Mouse (Mus musculus): ENCODE results near the gene Lmod3. TPM values are rescaled to one million over a fixed set of nuclear protein-coding genes. Genes with fewer than 3 reads are reported as not detected.
"Not testable (repeated sequence)": the region's sequence is repeated elsewhere in the genome, so short reads cannot be mapped to it uniquely, and the experiment has no call there.

The Lmod3 gene
- polyA plus RNA-seq, 1 experiment from 2014 or later: not detected

GRCm38 (mm10) chr6:97272349-97272748, 19.8 kb upstream of the Lmod3 start:
- Histone ChIP-seq H3K27ac (ENCODE audit: low read length) (no peak overlapping the region), H3K9ac (replicated peaks; ENCODE audit: low read depth, low read length) (no peak overlapping the region), H3K4me1 (ENCODE audit: control insufficient read depth, insufficient read depth, low read length) (peaks cover 3% of the 10 kb centered on the region; the same call in 1 of the 2 replicates), H3K4me2 (replicated peaks; ENCODE audit: low read depth, low read length) (no peak overlapping the region), H3K4me3 (ENCODE audit: low read depth, low read length) (no peak overlapping the region), H3K27me3 (ENCODE audit: control insufficient read depth, insufficient read depth, low read length) (no peaks in the 10 kb centered on the region), H3K9me3 (ENCODE audit: control insufficient read depth, low read depth, low read length) (no peaks in the 10 kb centered on the region), H3K36me3 (ENCODE audit: control insufficient read depth, insufficient read depth, low read length) (no peaks in the 10 kb centered on the region)
- ATAC-seq (ENCODE audit: insufficient number of reproducible peaks, insufficient read depth, low FRiP score, low read depth): no peak
- 70% methylated on average over 2 of the region's 2 CpGs for WGBS

GRCm38 (mm10) chr6:97269596-97269995, 17.0 kb upstream of the Lmod3 start:
- ATAC-seq (ENCODE audit: insufficient number of reproducible peaks, insufficient read depth, low FRiP score, low read depth): no peak
- Histone ChIP-seq H3K4me3 (ENCODE audit: low read depth, low read length) (no peak overlapping the region), H3K4me2 (replicated peaks; ENCODE audit: low read depth, low read length) (no peak overlapping the region), H3K9me3 (ENCODE audit: control insufficient read depth, low read depth, low read length) (no peaks in the 10 kb centered on the region), H3K27me3 (ENCODE audit: control insufficient read depth, insufficient read depth, low read length) (no peaks in the 10 kb centered on the region), H3K4me1 (ENCODE audit: control insufficient read depth, insufficient read depth, low read length) (peaks cover 3% of the 10 kb centered on the region; the same call in 1 of the 2 replicates), H3K36me3 (ENCODE audit: control insufficient read depth, insufficient read depth, low read length) (no peaks in the 10 kb centered on the region), H3K9ac (replicated peaks; ENCODE audit: low read depth, low read length) (no peak overlapping the region), H3K27ac (ENCODE audit: low read length) (no peak overlapping the region)
- WGBS: 75% methylated on average over 11 of the region's 11 CpGs

- ATAC-seq (ENCODE audit: insufficient number of reproducible peaks, insufficient read depth, low FRiP score, low read depth): no peak
- H3K9me3 ChIP-seq (ENCODE audit: control insufficient read depth, low read depth, low read length): no peaks in the 10 kb centered on the region
Measured at GRCm38 (mm10) chr6:97267132-97267531, 14.6 kb upstream of the Lmod3 start.

GRCm38 (mm10) chr6:97266661-97267060, 14.1 kb upstream of the Lmod3 start:
- H3K4me3 ChIP-seq (ENCODE audit: low read depth, low read length): no peak overlapping the region
- no peak overlapping the region for H3K4me2 ChIP-seq (replicated peaks; ENCODE audit: low read depth, low read length)
- H3K36me3 ChIP-seq (ENCODE audit: control insufficient read depth, insufficient read depth, low read length): no peaks in the 10 kb centered on the region
- WGBS: 61% methylated on average over 4 of the region's 4 CpGs
- ATAC-seq (ENCODE audit: insufficient number of reproducible peaks, insufficient read depth, low FRiP score, low read depth): no peak
- H3K27me3 ChIP-seq (ENCODE audit: control insufficient read depth, insufficient read depth, low read length): no peaks in the 10 kb centered on the region
- no peak overlapping the region for H3K27ac ChIP-seq (ENCODE audit: low read length)
- no peaks in the 10 kb centered on the region for H3K9me3 ChIP-seq (ENCODE audit: control insufficient read depth, low read depth, low read length)
- no peak overlapping the region for H3K9ac ChIP-seq (replicated peaks; ENCODE audit: low read depth, low read length)
- no peaks in the 10 kb centered on the region for H3K4me1 ChIP-seq (ENCODE audit: control insufficient read depth, insufficient read depth, low read length)

More at GRCm38 (mm10) chr6:97267132-97267531, 14.6 kb upstream of the Lmod3 start:
- Histone ChIP-seq H3K27me3 (ENCODE audit: control insufficient read depth, insufficient read depth, low read length) (no peaks in the 10 kb centered on the region), H3K27ac (ENCODE audit: low read length) (no peak overlapping the region), H3K36me3 (ENCODE audit: control insufficient read depth, insufficient read depth, low read length) (no peaks in the 10 kb centered on the region), H3K9ac (replicated peaks; ENCODE audit: low read depth, low read length) (no peak overlapping the region), H3K4me3 (ENCODE audit: low read depth, low read length) (no peak overlapping the region), H3K4me1 (ENCODE audit: control insufficient read depth, insufficient read depth, low read length) (no peaks in the 10 kb centered on the region), H3K4me2 (replicated peaks; ENCODE audit: low read depth, low read length) (no peak overlapping the region)
- 75% methylated on average over 2 of the region's 2 CpGs for WGBS

DNA sequence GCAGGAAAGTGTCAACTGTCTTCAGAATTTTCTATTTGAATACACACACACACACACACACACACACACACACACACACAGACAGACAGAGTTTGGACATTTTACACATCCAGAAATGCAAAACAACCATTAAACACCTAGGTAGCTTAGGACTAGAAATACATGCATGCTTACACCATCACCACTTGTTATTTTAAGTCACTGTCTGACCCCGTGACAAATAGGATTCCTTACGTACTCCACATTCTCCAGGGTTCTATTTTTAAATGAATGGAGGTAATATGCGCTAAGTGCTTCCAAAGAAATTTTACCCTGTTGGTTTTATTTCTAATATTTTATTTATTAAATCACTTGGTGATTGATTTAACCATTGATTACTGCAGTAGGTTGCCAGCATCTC, 13.1 kb upstream of the Lmod3 start:
- no peak for ATAC-seq (ENCODE audit: insufficient number of reproducible peaks, insufficient read depth, low FRiP score, low read depth)
- H3K27me3 ChIP-seq (ENCODE audit: control insufficient read depth, insufficient read depth, low read length): no peaks in the 10 kb centered on the region
- H3K4me3 ChIP-seq (ENCODE audit: low read depth, low read length): no peak overlapping the region
- no peak overlapping the region for H3K4me2 ChIP-seq (replicated peaks; ENCODE audit: low read depth, low read length)
- 62% methylated on average over 3 of the region's 3 CpGs for WGBS
- H3K27ac ChIP-seq (ENCODE audit: low read length): no peak overlapping the region
- H3K36me3 ChIP-seq (ENCODE audit: control insufficient read depth, insufficient read depth, low read length): no peaks in the 10 kb centered on the region
- H3K9me3 ChIP-seq (ENCODE audit: control insufficient read depth, low read depth, low read length): no peaks in the 10 kb centered on the region
- H3K4me1 ChIP-seq (ENCODE audit: control insufficient read depth, insufficient read depth, low read length): no peaks in the 10 kb centered on the region
- no peak overlapping the region for H3K9ac ChIP-seq (replicated peaks; ENCODE audit: low read depth, low read length)

DNA sequence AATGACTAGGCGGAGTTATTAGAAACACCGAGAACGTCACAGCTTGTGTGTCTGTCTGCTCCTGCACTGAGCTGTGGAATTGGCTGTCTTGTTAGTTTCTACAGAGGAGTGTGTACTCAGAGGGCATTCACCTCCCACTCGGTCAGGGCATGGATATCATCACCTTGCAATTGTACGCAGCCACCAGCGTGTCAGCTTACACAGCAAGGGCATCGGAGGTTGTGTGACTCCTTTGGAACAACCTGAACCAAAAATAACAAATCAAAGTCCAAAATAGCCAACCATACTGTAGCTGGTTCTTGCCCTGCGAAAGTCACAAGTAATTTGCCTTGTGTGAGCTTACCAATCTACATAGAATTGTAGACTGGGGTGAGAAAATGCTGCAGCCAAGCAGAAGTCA, 12.7 kb upstream of the Lmod3 start:
- Histone ChIP-seq H3K27ac (ENCODE audit: low read length) (no peak overlapping the region), H3K4me1 (ENCODE audit: control insufficient read depth, insufficient read depth, low read length) (no peaks in the 10 kb centered on the region), H3K4me2 (replicated peaks; ENCODE audit: low read depth, low read length) (no peak overlapping the region), H3K9me3 (ENCODE audit: control insufficient read depth, low read depth, low read length) (no peaks in the 10 kb centered on the region), H3K27me3 (ENCODE audit: control insufficient read depth, insufficient read depth, low read length) (no peaks in the 10 kb centered on the region), H3K9ac (replicated peaks; ENCODE audit: low read depth, low read length) (no peak overlapping the region), H3K36me3 (ENCODE audit: control insufficient read depth, insufficient read depth, low read length) (no peaks in the 10 kb centered on the region), H3K4me3 (ENCODE audit: low read depth, low read length) (no peak overlapping the region)
- no peak for ATAC-seq (ENCODE audit: insufficient number of reproducible peaks, insufficient read depth, low FRiP score, low read depth)
- WGBS: 58% methylated on average over 8 of the region's 8 CpGs

DNA sequence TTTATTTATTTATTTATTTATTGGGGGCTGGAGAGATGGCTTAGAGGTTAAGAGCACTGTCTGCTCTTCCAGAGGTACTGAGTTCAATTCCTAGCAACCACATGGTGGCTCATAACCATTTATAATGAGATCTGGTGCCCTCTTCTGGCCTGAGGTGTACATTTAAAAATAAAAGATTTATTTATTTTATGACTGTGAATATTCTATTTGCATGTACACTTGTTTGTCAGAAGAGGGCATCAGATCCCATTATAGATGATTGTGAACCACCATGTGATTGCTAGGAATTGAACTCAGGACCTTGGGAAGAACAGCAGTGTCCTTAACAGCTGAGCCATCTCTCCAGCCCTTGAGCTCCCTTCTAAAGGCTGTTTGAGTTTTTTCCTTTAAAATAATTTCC, 11.2 kb upstream of the Lmod3 start:
- H3K4me2 ChIP-seq (replicated peaks; ENCODE audit: low read depth, low read length); H3K27me3 ChIP-seq (ENCODE audit: control insufficient read depth, insufficient read depth, low read length); H3K9me3 ChIP-seq (ENCODE audit: control insufficient read depth, low read depth, low read length); H3K9ac ChIP-seq (replicated peaks; ENCODE audit: low read depth, low read length); ATAC-seq (ENCODE audit: insufficient number of reproducible peaks, insufficient read depth, low FRiP score, low read depth); H3K36me3 ChIP-seq (ENCODE audit: control insufficient read depth, insufficient read depth, low read length); H3K4me3 ChIP-seq (ENCODE audit: low read depth, low read length); H3K27ac ChIP-seq (ENCODE audit: low read length); H3K4me1 ChIP-seq (ENCODE audit: control insufficient read depth, insufficient read depth, low read length): not testable (repeated sequence)

- Histone ChIP-seq H3K9ac (replicated peaks; ENCODE audit: low read depth, low read length) (no peak overlapping the region), H3K36me3 (ENCODE audit: control insufficient read depth, insufficient read depth, low read length) (no peaks in the 10 kb centered on the region), H3K27ac (ENCODE audit: low read length) (no peak overlapping the region), H3K4me2 (replicated peaks; ENCODE audit: low read depth, low read length) (no peak overlapping the region), H3K27me3 (ENCODE audit: control insufficient read depth, insufficient read depth, low read length) (no peaks in the 10 kb centered on the region), H3K4me1 (ENCODE audit: control insufficient read depth, insufficient read depth, low read length) (no peaks in the 10 kb centered on the region), H3K4me3 (ENCODE audit: low read depth, low read length) (no peak overlapping the region), H3K9me3 (ENCODE audit: control insufficient read depth, low read depth, low read length) (no peaks in the 10 kb centered on the region)
- no peak for ATAC-seq (ENCODE audit: insufficient number of reproducible peaks, insufficient read depth, low FRiP score, low read depth)
- WGBS: 68% methylated on average over 4 of the region's 4 CpGs
Measured at GRCm38 (mm10) chr6:97262229-97262628, 9.7 kb upstream of the Lmod3 start.

DNA sequence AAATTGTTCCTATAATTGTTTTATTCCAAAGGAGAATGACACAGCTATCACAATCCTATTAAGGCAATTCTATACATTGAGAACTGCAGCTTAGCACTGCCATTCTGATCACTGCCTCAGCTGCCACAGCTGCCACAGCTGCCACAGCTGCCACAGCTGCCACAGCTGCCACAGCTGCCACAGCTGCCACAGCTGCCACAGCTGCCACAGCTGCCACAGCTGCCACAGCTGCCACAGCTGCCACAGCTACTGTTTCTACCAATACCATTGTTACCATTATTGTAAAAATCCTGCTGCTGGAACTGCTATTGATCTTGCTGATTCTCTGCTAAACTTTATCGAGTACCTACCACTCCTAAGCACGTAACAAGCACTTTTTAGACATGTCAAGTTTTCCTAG, 7.4 kb upstream of the Lmod3 start:
- H3K27ac ChIP-seq (ENCODE audit: low read length); H3K9ac ChIP-seq (replicated peaks; ENCODE audit: low read depth, low read length); H3K4me1 ChIP-seq (ENCODE audit: control insufficient read depth, insufficient read depth, low read length); H3K4me3 ChIP-seq (ENCODE audit: low read depth, low read length); H3K36me3 ChIP-seq (ENCODE audit: control insufficient read depth, insufficient read depth, low read length); ATAC-seq (ENCODE audit: insufficient number of reproducible peaks, insufficient read depth, low FRiP score, low read depth); H3K4me2 ChIP-seq (replicated peaks; ENCODE audit: low read depth, low read length); H3K9me3 ChIP-seq (ENCODE audit: control insufficient read depth, low read depth, low read length); H3K27me3 ChIP-seq (ENCODE audit: control insufficient read depth, insufficient read depth, low read length): not testable (repeated sequence)
- WGBS: 82% methylated on average over 2 of the region's 2 CpGs
